Mouse (Mus musculus) limb, embryonic 11.5 days (tissue): ENCODE measurements around the gene Clstn3. TPM values are rescaled to one million over a fixed set of nuclear protein-coding genes. Genes with fewer than 3 reads are reported as not detected.
A peak's percentile ranks its signal among the peaks of the same experiment; 100 is the strongest.
"Not testable (repeated sequence)": the region's sequence is repeated elsewhere in the genome, so short reads cannot be mapped to it uniquely, and the experiment has no call there.

Experiments used
- ATAC-seq: fragments of 200-750 bp; cut with Nextera tagmentation; 2 replicates; pipeline ENCODE4 v1.8.0; 2017; ENCODE audit warnings: low read depth; ENCODE audit not compliant: insufficient number of reproducible peaks, low FRiP score, low TSS enrichment
- DNase-seq: peaks from one replicate; pipeline ENCODE4 v3.0.0-alpha.2; 2015; ENCODE audit warnings: low spot score
- H3K27ac ChIP-seq: fragments of 300-500 bp; sonication (generic); replicated peaks from 2 replicates; pipeline ENCODE4 v1.5.1; 2014; ENCODE audit warnings: low read depth, mild to moderate bottlenecking, low read length
- H3K27me3 ChIP-seq: fragments of 300-500 bp; sonication (generic); 2 replicates; pipeline ENCODE4 v1.6.1; 2014; ENCODE audit warnings: mild to moderate bottlenecking, low read length, mixed read lengths; ENCODE audit not compliant: control insufficient read depth, insufficient read depth
- H3K36me3 ChIP-seq: fragments of 300-500 bp; sonication (generic); 2 replicates; pipeline ENCODE4 v1.6.1; 2014; ENCODE audit warnings: mild to moderate bottlenecking, low read length, moderate library complexity, mixed read lengths; ENCODE audit not compliant: control insufficient read depth, insufficient read depth
- H3K4me1 ChIP-seq: fragments of 300-500 bp; sonication (generic); 2 replicates; pipeline ENCODE4 v1.6.1; 2014; ENCODE audit warnings: low read length, mixed read lengths; ENCODE audit not compliant: control insufficient read depth, insufficient read depth
- H3K4me2 ChIP-seq: fragments of 300-500 bp; sonication (generic); 2 replicates; pipeline ENCODE4 v1.6.1; 2014; ENCODE audit warnings: low read depth, mild to moderate bottlenecking, moderate library complexity; ENCODE audit not compliant: severe bottlenecking
- H3K4me3 ChIP-seq: fragments of 300-500 bp; sonication (generic); 2 replicates; pipeline ENCODE4 v1.5.1; 2014; ENCODE audit warnings: low read depth, low read length
- H3K9ac ChIP-seq: fragments of 300-500 bp; sonication (generic); 2 replicates; pipeline ENCODE4 v1.6.1; 2014; ENCODE audit warnings: mild to moderate bottlenecking, low read length
- H3K9me3 ChIP-seq: fragments of 300-500 bp; sonication (generic); 2 replicates; pipeline ENCODE4 v1.6.1; 2016; ENCODE audit warnings: low read length; ENCODE audit not compliant: control insufficient read depth
- WGBS: fragments of 180-500 bp; shearing (Covaris S2); extraction: QIAGEN DNeasy Blood & Tissue Kit; methylation state at CpG from one replicate; pipeline ENCODE4 v1.1.7; 2014; 5-methylcytosine and 5-hydroxymethylcytosine counted together
- polyA plus RNA-seq: library from polyadenylated mRNA; unstranded; fragments of >200 nt; fragmentation: Nextera tagmentation; extraction: Ambion mirVana; gene quantifications from 2 replicates; pipeline ENCODE4 v1.2.1, GENCODE M21; 2014

The Clstn3 gene
- polyA plus RNA-seq, 1 experiment from 2014 or later, result 4.4 TPM

DNA sequence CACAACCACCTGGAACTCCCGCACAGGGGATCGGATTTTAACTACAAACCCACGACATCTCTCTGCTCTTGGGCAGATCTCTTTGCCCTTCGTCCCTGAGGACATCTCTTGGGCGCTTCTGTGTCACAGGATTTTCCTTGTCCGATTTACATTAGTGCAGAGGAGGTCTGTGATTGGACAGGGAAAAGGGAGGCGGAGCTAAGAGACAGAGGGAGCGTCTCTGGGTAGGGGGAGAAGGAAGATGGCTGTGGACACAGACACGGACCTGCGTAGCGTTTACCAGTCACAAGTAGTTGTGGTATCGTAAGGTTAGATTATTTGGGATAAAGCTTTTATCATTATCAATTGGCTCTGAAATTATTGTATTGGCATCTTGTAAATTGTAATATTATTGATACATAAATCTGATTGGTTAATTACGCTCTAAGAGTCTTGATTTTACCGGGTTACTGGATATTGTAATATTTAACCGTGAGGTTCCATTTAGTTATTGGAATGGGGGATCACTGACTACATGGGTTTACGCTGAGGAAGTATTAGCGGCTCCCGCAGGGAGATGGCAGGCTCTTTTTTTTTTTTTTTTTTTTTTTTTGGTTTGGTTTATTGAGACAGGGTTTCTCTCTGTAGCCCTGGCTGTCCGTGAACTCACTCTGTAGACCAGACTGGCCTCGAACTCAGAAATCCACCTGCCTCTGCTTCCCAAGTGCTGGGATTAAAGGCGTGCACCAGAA is 21.0 kb upstream of the Clstn3 start:
- H3K9ac ChIP-seq, result no peak overlapping the region
- no peak overlapping the region for H3K27ac ChIP-seq
- no peaks in the 10 kb centered on the region for H3K9me3 ChIP-seq
- H3K4me3 ChIP-seq, result no peak overlapping the region
- H3K36me3 ChIP-seq, result no peaks in the 10 kb centered on the region
- 36% methylated on average over 21 of the region's 21 CpGs for WGBS
- DNase-seq (no peak), ATAC-seq (no peak)
- no peaks in the 10 kb centered on the region for H3K4me1 ChIP-seq
- no peaks in the 10 kb centered on the region for H3K27me3 ChIP-seq
- H3K4me2 ChIP-seq, result peak overlapping the region; percentile 5; the same call in 1 of the 2 replicates

DNA sequence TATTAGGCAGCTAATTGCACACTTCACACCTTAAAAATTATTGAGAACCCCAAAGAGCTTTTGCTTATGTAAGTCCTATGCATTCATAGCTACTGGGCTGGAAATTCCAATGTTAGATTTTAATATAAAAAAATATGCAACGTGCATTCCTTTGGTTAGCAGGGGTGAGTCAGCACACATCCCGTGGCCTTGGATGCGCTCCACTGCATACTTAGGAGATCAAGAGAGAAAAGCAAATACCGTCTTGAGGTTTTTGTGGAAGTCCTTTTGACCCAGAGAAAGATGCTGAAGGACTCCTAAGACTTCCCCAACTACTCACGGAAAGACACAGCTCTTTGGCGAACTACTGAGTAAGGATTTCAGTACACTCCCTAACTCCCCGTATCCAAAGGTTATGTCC is 20.3 kb upstream of the Clstn3 start:
- H3K36me3 ChIP-seq, result no peaks in the 10 kb centered on the region
- H3K9me3 ChIP-seq, result no peaks in the 10 kb centered on the region
- H3K4me1 ChIP-seq, result no peaks in the 10 kb centered on the region
- H3K27me3 ChIP-seq, result no peaks in the 10 kb centered on the region
- WGBS, result 89% methylated on average over 7 of the region's 7 CpGs
- no peak overlapping the region for H3K27ac ChIP-seq
- H3K4me2 ChIP-seq, result no peak overlapping the region
- no peak overlapping the region for H3K4me3 ChIP-seq
- H3K9ac ChIP-seq, result no peak overlapping the region
- ATAC-seq (no peak), DNase-seq (no peak)

DNA sequence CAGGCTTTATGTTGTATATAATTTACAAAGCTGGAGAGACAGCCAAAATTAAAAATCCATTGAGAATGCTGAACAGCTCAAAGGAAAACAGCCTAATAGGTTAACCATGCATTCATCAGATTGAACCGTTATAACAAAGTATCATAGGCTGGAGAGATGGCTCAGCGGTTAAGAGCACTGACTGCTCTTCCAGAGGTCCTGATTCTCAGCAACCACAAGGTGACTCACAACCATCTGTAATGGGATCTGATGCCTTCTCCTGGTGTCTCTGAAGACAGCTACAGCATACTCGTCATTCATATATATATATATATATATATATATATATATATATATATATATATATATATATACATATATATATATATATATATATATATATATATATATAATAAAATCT is 19.2 kb upstream of the Clstn3 start:
- not testable (repeated sequence) for H3K27ac ChIP-seq, H3K4me2 ChIP-seq

GRCm38 (mm10) chr6:124481571-124481970 is 17.0 kb upstream of the Clstn3 start:
- H3K27me3 ChIP-seq, result no peaks in the 10 kb centered on the region
- no peak overlapping the region for H3K27ac ChIP-seq
- H3K9me3 ChIP-seq, result no peaks in the 10 kb centered on the region
- ATAC-seq (peak; percentile 45; the same call in 1 of the 2 replicates), DNase-seq (peak; percentile 78)
- no peaks in the 10 kb centered on the region for H3K4me1 ChIP-seq
- H3K4me3 ChIP-seq, result no peak overlapping the region
- H3K36me3 ChIP-seq, result no peaks in the 10 kb centered on the region
- no peak overlapping the region for H3K9ac ChIP-seq
- 24% methylated on average over 6 of the region's 6 CpGs for WGBS
- no peak overlapping the region for H3K4me2 ChIP-seq

More for the DNA sequence above, 19.2 kb upstream of the Clstn3 start:
- DNase-seq, H3K9me3 ChIP-seq, H3K9ac ChIP-seq, H3K4me3 ChIP-seq, ATAC-seq, H3K36me3 ChIP-seq, H3K27me3 ChIP-seq, H3K4me1 ChIP-seq: not testable (repeated sequence)
- 89% methylated on average over 3 of the region's 3 CpGs for WGBS

DNA sequence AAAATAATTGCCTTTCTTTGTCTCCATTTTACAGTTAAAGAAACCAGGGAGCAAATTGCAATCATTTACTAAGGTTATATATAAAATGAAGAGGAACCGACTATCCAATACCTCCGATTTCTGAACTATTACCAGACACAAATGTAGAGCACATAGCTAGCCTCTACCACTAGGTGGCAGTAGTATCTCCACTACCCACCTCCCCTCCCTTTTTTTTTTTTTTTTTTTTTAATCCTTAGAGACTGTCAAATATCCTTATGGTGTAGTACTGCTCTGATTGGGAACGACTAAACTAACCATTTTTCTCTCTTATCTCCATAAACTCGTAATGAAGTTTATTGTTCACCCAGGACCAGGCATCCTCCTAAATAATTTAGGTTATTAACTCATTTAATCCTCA is 15.7 kb upstream of the Clstn3 start:
- H3K9me3 ChIP-seq, result no peaks in the 10 kb centered on the region
- H3K27ac ChIP-seq, result no peak overlapping the region
- 56% methylated on average over 4 of the region's 4 CpGs for WGBS
- ATAC-seq, result no peak
- no peaks in the 10 kb centered on the region for H3K4me1 ChIP-seq
- no peak for DNase-seq
- no peak overlapping the region for H3K9ac ChIP-seq
- no peak overlapping the region for H3K4me2 ChIP-seq
- no peaks in the 10 kb centered on the region for H3K36me3 ChIP-seq
- H3K4me3 ChIP-seq, result no peak overlapping the region
- H3K27me3 ChIP-seq, result no peaks in the 10 kb centered on the region

DNA sequence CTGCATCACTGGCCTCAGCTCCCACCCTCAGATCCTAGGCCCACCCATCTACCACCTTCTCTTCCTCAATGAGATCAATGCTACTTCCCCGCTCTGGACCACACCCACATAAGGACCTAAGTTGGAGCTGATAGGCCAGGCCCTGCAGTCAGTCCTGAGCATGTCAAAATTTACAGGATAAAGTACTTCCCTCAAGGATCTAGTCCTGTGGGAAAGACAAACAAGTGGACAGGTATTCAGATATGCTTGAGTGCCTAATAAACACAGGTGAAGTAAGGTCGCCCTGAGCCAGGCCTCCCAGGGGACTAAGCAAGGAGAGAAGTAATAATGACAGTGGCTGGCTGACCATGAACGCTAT is 15.0 kb upstream of the Clstn3 start:
- DNase-seq (no peak), ATAC-seq (no peak)
- H3K27ac ChIP-seq, result no peak overlapping the region
- no peaks in the 10 kb centered on the region for H3K4me1 ChIP-seq
- H3K9me3 ChIP-seq, result no peaks in the 10 kb centered on the region
- no peaks in the 10 kb centered on the region for H3K36me3 ChIP-seq
- H3K4me3 ChIP-seq, result no peak overlapping the region
- no peaks in the 10 kb centered on the region for H3K27me3 ChIP-seq
- no peak overlapping the region for H3K4me2 ChIP-seq
- H3K9ac ChIP-seq, result no peak overlapping the region
- 89% methylated on average over 3 of the region's 3 CpGs for WGBS

- H3K4me3 ChIP-seq, result no peak overlapping the region
- H3K9me3 ChIP-seq, result no peaks in the 10 kb centered on the region
- no peak overlapping the region for H3K9ac ChIP-seq
- no peak for ATAC-seq
- no peak for DNase-seq
- H3K27ac ChIP-seq, result no peak overlapping the region
- H3K4me1 ChIP-seq, result no peaks in the 10 kb centered on the region
- 93% methylated on average over 3 of the region's 3 CpGs for WGBS
- H3K4me2 ChIP-seq, result no peak overlapping the region
- H3K36me3 ChIP-seq, result no peaks in the 10 kb centered on the region
- H3K27me3 ChIP-seq, result no peaks in the 10 kb centered on the region
Measured at GRCm38 (mm10) chr6:124478874-124479572, 14.4 kb upstream of the Clstn3 start.

GRCm38 (mm10) chr6:124477922-124478651 is 13.5 kb upstream of the Clstn3 start:
- ATAC-seq, result no peak
- H3K4me1 ChIP-seq, result no peaks in the 10 kb centered on the region
- H3K4me3 ChIP-seq, result no peak overlapping the region
- H3K27ac ChIP-seq, result no peak overlapping the region
- WGBS, result 76% methylated on average over 17 of the region's 17 CpGs
- H3K4me2 ChIP-seq, result no peak overlapping the region
- H3K9me3 ChIP-seq, result no peaks in the 10 kb centered on the region
- H3K36me3 ChIP-seq, result no peaks in the 10 kb centered on the region
- H3K9ac ChIP-seq, result no peak overlapping the region
- no peak for DNase-seq
- no peaks in the 10 kb centered on the region for H3K27me3 ChIP-seq
